Mouse (Mus musculus): ENCODE data around the gene Fgd2.
"Not testable (repeated sequence)": the region's sequence is repeated elsewhere in the genome, so short reads cannot be mapped to it uniquely, and the experiment has no call there.

DNA sequence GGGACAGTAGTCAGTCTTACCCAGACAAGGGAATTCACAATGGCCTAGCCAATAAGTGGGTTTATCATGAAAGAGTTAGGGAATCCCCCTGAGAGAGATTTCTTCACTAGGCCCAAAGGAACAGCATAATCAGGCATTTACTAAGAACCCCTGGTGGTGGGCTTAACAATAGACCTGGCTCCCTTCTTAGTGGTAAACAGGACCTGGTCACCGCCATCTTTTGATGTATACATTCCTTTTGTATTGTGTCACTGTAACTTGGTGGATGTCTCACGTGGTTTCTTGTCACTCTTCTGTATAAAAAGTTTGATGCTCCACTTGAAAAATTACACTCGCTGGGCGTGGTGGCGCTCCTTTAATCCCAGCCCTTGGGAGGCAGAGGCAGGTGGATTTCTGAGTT is 9.7 kb upstream of the Fgd2 start:
- not testable (repeated sequence) for TF ChIP-seq CTCF (IDR thresholded peaks at IDR 0.05; ENCODE audit: borderline replicate concordance, extremely low read depth, insufficient read depth, insufficient read length); POLR2A (IDR thresholded peaks at IDR 0.05; ENCODE audit: borderline replicate concordance, extremely low read depth, insufficient read depth, insufficient read length, poor library complexity, severe bottlenecking)
